Mouse (Mus musculus) adipocyte (in vitro differentiated cells): ENCODE measurements around the gene Cdk18.

ENCODE experiments used
- DNase-seq: peaks from one replicate; pipeline ENCODE4 v3.0.0-alpha.2; 2016; ENCODE audit warnings: low spot score

The Cdk18 gene

GRCm38 (mm10) chr1:132063096-132063495, 76.4 kb downstream of the Cdk18 start:
- no peak for DNase-seq
